Mouse (Mus musculus): ENCODE results near the gene Gm6096.
"Not testable (repeated sequence)": the region's sequence is repeated elsewhere in the genome, so short reads cannot be mapped to it uniquely, and the experiment has no call there.

Gm6096 gene

DNA sequence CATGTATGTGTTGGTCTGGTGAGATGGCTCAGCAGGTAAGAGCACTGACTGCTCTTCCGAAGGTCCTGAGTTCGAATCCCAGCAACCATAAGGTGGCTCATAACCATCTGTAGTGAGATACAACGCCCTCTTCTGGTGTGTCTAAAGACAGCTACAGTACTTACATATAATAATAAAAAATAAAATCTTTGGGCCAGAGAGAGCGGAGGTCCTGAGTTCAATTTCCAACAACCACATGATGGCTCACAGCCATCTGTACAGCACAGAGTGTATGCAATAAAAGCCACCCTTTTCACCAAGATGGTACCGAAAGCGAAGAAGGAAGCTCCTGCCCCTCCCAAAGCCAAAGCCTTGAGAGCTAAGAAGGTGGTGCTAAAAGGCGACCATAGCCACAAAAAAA is at the start of gene Gm6096:
TSS of gene Gm6096 (plus strand) at position 301 of the 400 bp plus-strand sequence.
- no peak for DNase-seq (ENCODE audit: low read depth, low spot score)

DNA sequence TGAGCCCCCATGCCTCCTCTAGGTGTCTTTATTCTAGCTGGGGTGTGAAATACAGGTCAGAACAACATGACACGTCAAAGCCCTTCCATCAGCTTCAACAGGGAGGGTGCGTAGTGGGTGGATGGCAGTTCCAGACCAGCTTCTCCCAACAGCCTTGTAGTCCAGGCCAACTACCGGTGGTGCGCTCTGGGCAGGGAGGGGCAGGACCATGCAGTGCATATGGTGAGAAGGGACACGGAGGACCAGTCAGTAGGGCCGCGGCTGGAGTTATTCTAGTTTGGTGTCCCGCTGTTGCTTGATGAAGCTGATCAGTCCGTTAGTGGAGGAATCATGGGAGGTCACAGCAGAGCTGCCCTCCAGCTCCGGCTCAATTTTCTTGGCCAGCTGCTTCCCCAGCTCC is 48.7 kb upstream of the Gm6096 start:
- not testable (repeated sequence) for DNase-seq (ENCODE audit: low read depth, low spot score)

DNA sequence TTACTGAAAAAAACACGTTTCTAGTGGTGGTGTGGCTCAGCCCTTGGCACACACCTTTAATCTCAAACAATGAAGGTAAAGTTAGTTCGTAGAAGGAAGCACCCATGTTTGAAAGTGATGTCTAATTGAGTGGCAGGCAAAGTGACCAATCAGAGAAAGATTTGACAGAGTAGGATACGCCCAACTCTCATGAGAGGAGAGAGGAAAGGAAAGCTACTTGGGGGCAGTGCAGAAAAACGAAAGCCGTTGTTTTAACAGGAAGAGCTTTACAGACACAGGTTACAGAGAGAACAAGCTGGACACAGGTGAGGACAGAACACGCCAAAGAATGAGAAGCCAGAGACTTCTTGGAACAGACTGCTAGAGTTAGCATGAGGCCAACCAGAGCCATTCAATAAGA is 44.5 kb upstream of the Gm6096 start:
- no peak for DNase-seq (ENCODE audit: low read depth, low spot score)

DNA sequence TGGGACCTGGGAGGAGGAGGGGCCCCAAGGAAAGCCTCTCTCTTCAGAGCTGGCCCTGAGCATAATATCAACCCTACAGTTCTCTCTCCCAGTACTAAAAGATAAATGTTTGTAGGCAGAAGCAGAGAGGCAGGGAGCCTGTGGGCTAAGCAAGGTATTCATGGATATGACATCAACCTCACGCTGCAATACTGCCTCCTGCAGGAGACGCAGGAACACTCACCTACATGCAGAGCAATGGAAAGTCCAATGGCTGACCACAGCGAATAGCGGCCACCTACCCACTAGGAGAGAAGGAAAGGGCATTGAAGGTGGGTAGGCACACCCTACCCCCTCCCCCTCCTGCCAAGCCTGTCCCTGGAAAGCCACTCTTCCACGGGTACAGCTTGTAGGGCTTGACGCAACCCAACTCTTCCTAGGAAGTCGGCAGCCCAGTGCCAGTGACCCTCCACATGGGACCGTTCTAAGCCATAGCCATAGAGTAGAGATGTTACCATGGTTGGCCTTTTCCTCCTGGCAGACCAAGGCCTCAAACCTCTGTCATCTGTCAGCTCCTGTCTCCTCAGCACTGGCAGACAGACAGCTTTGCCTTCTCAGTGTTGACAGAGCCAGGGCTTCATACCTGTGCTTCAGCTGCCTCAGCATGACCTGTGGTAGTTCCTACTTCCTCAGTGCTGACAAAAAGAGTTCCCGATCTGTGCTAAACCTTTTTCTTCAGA is 42.7 kb upstream of the Gm6096 start:
- no peak for DNase-seq (ENCODE audit: low read depth, low spot score)

DNA sequence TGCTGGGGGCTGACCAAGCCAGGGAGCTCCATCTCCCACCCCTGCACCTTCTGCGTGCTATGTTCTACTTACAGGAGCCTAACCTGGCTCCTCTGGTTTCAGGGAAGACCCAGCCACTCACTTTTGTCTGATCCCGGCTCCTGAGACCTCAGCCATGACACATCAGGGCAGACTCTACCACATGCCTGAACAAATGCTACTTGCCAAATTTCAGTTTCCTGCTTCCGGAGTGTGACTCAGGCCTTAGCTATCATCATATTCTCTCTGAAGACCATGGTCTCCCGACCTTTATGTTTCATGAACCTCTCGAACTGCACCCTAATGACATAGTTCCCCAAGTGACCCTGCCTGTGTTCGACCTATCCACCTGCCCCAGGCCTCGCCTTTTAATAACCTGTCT is 37.6 kb upstream of the Gm6096 start:
- no peak for DNase-seq (ENCODE audit: low read depth, low spot score)

- DNase-seq (ENCODE audit: low read depth, low spot score): no peak
Observed at GRCm38 (mm10) chr7:34214644-34215043, 36.2 kb upstream of the Gm6096 start.

- DNase-seq (ENCODE audit: low read depth, low spot score): no peak
Observed at GRCm38 (mm10) chr7:34215481-34215880, 35.4 kb upstream of the Gm6096 start.

GRCm38 (mm10) chr7:34216474-34216873 is 34.4 kb upstream of the Gm6096 start:
- DNase-seq (ENCODE audit: low read depth, low spot score): no peak

- DNase-seq (ENCODE audit: low read depth, low spot score): no peak
Observed at GRCm38 (mm10) chr7:34218496-34218895, 32.3 kb upstream of the Gm6096 start.

DNA sequence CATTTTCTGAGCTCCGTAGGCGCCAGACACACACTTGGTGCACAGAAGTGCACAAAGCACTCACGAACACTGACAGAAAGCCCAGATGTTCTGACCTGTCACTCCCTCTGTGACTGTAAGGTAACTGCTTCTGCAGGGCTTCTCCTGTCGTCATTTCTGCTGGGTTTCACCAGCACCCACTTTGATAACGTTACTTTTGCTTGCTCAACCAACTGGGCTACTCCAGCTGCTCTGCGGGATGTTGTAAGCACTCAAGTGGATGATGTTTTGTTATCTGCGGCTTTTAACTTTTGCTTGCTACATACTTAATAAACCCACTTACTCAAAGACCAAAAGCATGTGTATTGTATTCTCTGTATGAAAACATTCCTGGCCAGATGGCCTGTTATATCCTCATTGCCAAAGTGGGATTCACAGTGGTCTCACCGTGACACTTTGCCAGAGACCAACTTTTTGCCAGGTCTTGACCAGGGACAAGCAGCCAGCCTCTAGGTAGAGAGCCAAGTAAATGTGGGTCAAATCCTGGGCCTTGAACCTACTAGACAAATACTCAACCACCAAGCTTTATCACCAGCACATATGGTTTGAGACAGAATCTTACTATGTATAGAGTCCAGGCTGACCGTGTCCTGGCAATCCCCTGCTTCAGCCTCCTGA is 29.1 kb upstream of the Gm6096 start:
- DNase-seq (ENCODE audit: low read depth, low spot score): no peak

GRCm38 (mm10) chr7:34222340-34222739 is 28.5 kb upstream of the Gm6096 start:
- DNase-seq (ENCODE audit: low read depth, low spot score): no peak

GRCm38 (mm10) chr7:34224308-34224707 is 26.5 kb upstream of the Gm6096 start:
- DNase-seq (ENCODE audit: low read depth, low spot score): no peak

DNA sequence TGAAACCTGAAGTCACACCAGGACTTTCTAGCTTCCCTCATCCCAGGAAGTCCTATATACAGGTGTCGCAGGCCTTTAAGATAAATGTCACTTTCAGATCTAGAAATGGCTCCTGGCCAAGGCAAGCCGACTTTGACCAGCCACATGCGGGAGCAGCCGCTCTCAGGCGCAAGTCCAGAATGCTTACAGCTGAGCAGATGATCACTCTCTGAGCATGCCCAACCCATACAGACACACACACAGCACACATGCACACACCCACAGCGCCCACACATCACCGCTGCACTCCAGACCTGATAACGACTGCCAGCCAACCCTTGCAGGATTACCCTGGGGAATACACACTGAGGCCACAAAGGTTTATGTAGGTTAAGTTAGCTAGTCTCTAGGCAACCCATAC is 24.8 kb upstream of the Gm6096 start:
- DNase-seq (ENCODE audit: low read depth, low spot score): no peak

DNA sequence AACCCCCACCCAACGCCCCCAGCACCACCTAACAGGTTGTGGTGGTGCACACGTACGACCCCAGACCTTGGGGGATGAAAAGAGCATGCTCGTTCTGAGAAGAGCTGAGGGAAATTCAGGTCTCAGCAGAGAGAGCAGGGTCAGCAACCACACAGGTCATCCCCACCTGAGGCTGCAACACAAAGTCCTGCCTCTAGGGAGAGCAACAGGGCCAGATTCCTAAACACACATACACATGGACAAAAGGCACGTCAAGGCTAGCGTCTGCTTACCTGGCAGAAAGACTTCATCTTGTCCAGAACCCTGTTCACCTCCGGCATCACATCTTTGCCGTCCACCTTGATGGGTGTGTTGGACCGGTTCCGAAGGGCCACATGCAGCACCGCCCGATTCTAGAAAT is 24.0 kb upstream of the Gm6096 start:
- no peak for DNase-seq (ENCODE audit: low read depth, low spot score)

- no peak for DNase-seq (ENCODE audit: low read depth, low spot score)
Observed at GRCm38 (mm10) chr7:34228641-34229040, 22.2 kb upstream of the Gm6096 start.

- DNase-seq (ENCODE audit: low read depth, low spot score): peak; percentile 10
Observed at GRCm38 (mm10) chr7:34229153-34229552, 21.7 kb upstream of the Gm6096 start.

DNA sequence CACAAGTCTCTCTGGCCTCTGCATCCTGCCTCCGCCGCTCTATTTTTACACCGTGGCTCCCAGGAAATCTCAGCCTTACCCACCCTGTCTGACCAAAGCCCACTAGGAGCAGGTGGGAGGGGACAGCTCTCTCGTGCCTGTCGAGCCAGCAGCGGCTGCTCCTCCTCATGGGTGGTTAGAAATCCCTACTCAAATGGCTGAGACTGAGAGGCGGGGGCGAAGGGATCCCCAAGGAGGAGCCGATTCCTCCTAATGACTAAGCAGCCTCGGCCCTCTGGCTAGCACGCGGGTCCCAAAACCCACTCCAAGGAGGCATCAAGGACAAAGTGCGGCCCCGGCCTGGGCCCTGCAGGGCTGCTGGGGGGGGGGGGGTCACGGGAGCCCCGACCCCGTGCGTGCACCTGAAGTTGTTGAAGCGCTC is 21.1 kb upstream of the Gm6096 start:
- peak; percentile 55 for DNase-seq (ENCODE audit: low read depth, low spot score)

DNA sequence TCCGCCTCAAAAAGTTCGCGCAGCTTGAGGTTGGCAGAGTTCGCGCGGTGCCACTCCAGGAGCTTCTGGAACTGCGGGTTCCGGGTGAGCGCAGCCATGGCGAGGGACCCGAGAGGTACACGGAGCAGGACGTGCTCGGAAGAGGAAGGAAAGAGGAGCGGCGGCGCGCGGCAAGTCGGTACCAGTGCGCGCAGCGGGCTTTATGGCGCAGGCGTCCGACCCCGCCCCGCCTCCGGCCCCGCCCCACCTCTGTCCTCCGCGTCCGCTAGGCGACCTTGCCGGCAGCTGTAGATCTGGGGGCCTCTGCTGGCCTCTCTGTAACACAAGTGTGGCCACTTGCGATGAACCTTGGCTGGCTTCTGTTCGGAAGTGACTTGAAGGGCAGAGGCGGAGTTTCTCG is 20.7 kb upstream of the Gm6096 start, which contains the start of gene Gpi1:
TSS of gene Gpi1 (minus strand) at position 221 of the 400 bp plus-strand sequence.
- DNase-seq (ENCODE audit: low read depth, low spot score): peak; percentile 90

- no peak for DNase-seq (ENCODE audit: low read depth, low spot score)
Observed at GRCm38 (mm10) chr7:34232785-34233725, 17.8 kb upstream of the Gm6096 start.

GRCm38 (mm10) chr7:34233909-34234609 is 16.8 kb upstream of the Gm6096 start:
- DNase-seq (ENCODE audit: low read depth, low spot score): peak; percentile 99

Data from mesoderm, embryonic 11.5 days (tissue).